Mouse (Mus musculus) cerebellum, postnatal 4 days (tissue): Measurements from ENCODE around the gene Top2b.
A peak's percentile ranks its signal among the peaks of the same experiment; 100 is the strongest.

Experiments used
- DNase-seq, 2 experiments: peaks; one replicate each; pipeline ENCODE4 v3.0.0; 2022; ENCODE audit warnings: low spot score in 2 of 2, mixed read lengths in 1 of 2

Top2b gene

DNA sequence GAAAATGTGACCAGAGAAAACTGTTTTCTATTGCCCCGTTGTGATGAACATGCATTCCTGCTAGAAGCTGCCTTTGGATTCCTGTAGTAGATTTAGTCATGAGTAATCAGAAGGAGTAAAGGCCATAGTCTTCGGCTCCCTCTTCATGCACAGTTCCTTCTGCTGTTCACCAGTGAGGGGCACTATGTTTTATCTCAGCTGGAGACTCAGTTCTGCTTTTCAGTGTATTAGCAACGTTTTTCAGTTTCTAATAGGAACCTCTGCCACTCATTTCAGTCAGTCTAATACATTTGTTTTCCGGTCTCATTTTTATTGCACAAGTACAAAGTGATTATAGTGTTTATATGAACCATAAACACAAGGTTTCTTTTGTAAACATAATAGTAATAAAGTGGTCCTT, 62.6 kb downstream of the Top2b start:
- no peak for DNase-seq

DNA sequence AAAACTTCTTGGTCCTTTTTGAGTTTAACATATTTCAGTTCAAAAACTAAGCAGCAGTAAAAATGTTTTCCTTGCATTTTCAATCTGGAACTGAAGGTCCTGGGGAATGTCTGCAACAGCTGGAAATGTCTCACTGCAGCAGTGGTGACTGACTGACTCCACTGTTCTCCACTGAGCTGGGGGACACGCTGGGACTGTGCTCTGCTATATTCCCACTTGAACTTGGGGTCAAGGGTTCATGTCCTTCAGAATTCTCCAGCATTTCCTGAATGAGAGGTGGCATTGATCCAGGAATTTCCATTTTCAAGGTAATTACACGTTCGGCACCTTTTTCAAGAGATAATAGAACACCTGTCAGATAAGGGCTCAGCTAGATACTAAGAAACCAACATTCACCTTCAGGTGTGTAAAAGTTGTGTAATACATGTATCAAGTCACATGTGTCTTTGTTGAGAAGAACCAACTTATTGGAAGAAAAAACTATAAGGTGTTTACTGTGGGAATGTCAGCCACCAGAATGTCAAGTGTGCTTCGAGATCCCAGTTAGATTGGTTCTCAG, 67.0 kb downstream of the Top2b start:
- DNase-seq = no peak

DNA sequence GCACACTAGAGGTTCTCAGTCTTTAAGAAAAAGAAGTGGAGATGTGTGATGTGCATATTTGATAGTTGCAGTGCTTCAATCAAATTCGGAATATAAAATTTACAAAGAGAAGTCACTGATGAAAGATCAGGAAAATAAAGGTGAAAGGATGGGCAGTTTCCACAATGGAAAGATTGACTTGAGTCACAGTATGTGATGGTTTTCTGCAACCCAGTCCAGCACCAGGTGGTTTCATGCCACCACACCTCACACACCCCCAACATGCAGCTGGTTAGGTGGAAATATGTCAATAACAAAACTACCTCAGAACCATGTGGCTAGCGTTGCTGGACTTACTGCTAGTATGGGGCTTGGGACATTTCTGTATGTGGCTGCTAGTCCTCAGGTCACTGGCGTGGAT, 67.6 kb downstream of the Top2b start:
- no peak for DNase-seq

DNA sequence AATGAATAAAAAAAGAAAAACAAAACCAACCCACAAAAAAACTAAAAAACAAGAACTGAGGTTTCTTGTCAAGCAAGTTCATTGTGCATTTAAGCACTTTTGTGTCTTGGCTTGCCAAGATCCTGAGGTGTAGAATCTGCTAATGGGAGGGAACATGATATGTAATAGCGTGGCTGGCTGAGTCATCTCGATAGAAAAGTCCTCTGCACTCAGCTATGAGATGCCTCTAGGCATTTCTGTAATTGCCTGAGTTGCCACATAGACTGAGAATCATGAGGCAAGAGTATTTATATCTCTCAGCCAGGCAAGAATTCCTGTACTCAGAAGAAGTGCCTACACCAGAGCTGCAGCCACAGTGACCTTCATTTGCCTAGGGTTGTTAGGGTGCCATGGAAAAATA, 68.2 kb downstream of the Top2b start:
- DNase-seq = no peak

DNA sequence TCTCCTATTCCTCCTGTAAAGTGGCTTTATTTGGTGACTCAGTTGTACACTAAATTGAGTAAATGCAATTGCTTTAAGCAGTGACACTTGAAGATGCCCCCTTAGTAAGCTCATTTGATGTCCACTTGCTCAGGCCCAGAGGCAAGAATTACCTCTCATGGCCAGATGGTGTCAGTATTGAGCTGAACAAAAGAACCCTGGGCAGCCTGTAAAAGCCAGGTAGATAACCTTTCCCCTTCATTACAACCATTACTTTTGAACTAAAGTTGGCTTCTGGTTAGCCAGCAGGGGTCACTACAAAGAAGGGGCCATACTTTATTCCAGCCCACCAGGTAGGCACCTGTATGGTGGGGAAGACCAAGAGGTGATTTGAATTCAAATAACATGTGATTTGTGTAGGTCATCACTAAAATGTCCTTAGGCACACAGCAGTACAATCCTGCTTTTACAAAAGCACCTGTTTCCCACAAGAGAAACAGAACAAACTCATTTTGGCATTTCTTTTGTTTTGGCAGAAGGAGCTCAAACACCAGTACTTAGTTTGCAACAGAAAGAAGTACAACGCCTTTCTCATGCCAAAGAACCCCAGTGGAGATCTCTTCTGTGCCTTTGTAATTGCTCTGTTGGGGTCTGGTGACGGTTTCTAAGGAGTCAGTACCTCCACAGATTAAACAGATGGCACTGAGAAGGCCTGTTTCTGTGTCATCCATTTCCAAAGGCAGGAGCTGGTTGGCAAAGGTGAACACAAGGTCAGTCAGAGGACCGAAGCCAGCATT, 69.6 kb downstream of the Top2b start:
- DNase-seq = peak in 1 of 2 experiments; percentile 59

DNA sequence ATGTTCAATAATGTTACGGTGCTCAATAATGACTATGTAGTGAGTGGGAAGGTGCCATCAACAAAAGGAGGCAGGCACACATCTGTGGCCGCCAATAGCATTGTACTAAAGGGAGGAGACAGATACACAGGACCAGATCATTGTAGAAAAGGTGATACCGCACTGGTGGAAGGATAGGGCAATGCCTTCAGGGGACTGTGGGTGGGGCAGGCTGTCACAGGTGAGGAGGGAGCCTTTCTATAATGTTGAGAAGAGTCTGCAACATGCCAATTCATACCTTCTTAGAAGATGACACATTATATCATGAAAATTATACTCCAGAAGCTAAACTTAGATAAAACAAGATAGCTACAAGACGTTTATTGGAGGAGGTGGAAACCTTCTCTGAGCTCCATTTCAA, 72.4 kb downstream of the Top2b start:
- DNase-seq = no peak

DNA sequence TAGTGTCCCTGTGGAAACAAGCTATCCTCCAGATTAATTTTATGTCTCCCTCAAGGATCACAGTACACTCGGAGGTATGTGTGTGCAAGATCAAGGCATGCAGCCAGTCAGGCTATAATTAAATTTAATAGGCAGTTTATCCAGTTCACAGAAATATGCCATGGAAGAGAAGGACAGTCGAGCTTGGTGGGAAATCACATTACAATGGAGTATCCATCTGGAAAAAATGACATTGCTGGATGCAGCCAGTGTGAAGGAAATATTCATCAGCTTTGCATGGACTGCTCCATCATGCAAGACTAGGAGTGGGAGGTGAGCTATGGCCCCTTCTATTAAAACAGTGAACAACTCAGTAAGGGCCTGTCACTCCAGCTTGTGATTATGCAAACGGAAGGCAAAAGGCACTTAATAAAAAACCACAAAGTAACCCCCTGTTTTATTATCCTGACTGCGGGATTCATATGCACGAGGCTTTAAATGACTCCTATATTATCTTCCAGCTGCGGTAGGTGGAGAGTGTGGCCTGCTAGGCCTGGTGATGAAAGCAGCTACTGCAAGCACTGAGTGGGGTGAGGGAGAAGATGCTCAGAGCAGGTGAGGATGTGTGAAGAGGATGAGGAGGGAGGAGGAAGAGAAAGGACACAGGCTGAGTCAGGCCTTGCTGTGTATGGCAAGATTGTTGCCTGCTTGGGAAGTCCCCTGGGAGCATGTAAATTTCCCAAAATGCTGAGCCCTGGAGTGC, 74.6 kb downstream of the Top2b start:
- no peak for DNase-seq

DNA sequence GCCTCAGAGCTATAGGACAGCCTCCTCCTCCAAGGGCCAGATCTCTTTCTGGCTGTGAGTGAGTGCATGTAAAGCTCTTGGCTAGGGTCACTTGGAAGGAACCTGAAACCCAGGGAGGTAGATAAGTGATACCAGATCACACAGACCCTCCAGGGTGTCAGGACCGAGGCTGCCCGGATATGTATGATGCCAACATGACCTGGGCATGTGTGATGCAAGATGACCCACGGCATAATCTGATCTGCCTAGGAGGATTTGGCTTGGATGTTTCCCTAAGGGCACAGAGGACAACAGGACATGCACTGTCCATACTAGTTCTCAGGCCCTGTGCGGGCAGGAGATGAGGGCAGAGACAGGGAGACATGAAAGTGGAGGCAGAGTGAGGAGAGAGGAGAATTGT, 79.9 kb downstream of the Top2b start:
- no peak for DNase-seq

DNA sequence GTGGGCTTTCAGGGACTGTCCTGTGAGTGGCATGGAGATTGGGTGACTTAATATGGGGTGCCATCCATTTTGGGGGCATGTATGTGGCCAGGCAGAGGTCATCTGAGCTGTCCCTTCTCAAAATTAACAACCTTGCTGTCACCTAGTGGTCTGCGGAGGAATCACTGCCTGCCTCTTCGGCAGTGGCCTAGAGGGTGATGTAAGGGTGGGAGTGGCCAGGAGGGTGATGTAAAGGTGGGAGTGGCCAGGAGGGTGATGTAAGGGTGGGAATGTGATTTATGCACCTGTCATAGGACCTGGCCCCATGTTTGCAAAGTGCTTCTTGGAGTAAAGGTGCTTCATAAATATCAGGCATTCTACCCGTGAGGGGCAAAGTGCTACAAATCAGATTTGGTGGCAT, 82.6 kb downstream of the Top2b start:
- DNase-seq = no peak

DNA sequence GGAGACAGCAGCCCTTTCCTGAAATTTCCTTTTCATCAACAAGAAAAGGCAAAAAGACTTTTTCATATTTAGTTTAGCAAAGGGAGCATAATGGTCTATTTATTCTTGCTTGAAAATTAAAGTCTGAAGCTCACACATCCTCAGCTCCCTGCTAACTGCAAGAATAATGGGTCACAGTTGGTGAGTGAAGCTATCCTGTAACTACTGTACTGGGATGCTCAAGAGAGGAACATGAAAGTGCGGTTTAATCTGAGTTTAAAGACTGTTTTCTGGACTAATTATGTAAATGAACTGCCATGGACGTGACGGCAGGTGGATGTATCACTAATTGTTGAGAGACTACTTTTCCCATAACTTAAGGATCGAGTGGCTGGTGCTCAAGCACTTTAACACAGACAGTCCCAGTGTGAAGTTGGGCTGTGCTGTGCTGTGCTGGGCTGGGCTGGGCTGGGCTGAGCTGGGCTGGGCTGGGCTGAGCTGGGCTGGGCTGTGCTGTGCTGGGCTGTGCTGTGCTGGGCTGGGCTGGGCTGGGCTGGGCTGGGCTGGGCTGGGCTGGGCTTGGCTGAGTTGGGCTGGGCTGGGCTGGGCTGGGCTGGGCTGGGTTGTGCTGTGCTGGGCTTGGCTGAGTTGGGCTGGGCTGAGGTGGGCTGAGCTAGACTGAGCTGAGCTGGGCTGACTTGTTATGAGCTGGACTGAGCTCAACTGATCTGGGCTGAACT, 83.4 kb downstream of the Top2b start:
- no peak for DNase-seq

DNA sequence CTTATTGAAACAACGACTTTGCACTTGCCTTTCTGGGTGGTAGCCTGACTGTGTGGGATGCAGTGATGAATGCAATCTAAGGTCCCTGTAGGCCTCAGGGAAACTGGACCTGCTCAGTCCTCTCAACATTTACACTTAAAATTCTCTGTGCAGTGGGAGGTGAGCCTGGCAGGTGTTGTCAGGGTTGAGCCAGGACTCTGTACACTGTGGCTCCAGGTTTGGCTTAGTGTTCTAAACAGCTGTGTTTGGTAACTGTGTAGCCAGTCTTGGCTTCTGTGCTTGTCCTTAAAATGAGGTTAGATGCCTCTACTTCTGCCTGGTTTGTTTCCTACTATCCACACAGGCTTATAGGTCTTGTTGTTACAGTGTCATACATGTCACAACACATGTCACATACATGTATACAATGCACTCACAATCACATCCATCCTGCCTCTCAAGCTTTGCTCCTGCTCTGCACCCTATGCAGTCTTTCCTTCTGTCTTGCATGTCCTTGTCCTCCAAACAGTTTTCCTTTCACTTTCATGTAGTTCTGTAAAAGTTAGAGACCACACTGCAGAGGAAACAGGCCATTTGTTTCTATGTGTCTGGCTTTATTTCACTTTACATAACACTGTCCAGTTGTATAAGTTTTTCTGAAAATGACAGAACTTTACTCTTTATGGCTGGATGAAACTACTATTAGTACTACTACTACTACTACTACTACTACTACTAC, 113.8 kb downstream of the Top2b start:
- DNase-seq = no peak

DNA sequence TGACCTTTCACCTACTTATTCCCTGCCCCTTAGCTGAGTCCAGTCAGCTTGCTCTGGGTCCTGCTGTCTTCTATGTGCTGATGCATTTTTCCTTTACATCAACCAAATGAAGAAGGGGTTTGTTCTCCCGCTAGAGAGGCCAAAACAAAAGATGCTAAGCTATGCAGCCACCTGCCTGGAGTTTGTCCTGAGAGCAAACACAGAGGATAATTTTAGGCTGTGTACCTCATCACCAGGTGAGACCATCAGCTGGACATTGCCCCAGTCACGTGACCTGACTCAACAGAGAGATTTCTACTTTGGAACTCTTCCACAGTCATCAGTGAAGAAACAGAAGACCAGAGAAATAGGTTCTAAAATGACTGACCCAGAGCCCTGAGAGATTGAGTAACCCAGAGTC, 114.5 kb downstream of the Top2b start:
- DNase-seq = no peak

DNA sequence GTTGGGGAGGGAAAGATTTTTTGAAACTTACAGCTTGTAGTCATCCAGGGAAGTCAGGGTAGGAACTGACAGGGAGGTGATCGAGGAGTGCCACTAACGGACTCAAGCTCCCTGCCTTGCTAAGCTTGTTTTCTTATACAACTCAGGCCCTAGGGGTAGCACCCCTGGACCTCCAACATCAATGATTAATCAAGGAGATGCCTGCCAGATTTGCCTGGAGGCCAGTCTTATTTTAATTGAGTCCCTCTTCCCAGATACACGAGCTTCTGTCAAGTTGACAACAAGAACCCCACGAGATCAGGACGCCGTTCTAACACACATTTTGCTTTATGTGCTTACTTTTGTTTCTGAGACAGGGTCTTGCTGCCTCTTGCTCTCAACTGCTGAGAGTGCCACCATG, 115.6 kb downstream of the Top2b start:
- DNase-seq = no peak

DNA sequence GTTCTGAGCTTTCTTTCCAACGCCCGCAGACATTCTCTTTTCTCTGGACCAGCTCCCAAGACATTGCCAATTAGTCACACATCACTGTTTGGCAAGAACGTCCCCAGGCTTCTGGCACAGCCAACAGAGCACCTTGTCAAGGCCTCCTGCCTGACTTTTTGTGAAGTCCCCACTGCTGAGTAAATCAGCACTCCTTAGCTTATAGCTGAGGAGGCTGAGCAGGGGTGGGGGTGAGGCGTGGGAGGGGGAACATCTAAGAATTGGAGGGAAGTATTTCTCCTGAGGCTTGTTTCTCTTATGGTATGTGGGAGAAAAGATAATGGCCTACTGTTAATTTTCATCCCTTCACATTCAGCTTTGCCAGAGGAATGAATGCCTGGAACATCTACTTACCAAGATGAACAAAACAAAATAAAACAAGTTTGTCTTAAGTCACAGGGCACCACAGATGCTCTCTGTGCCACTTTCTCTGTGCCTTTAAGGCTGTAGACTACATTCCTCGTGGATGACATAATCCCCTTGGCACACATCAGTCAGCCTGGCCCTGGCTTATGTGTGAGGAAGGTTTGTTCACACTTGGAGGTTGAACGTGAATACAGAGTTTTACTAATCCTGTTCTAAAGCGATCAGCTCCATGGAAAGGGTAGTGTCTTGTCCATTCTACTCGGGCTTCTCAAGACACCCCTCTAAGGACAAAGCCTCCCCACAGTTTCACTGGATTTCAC, 118.8 kb downstream of the Top2b start:
- DNase-seq = no peak
